Mouse (Mus musculus): ENCODE measurements around the gene Sorl1. TPM values are rescaled to one million over a fixed set of nuclear protein-coding genes. Genes with fewer than 3 reads are reported as not detected.

Gene Sorl1
- polyA plus RNA-seq, 1 experiment = 73.1 TPM

DNA sequence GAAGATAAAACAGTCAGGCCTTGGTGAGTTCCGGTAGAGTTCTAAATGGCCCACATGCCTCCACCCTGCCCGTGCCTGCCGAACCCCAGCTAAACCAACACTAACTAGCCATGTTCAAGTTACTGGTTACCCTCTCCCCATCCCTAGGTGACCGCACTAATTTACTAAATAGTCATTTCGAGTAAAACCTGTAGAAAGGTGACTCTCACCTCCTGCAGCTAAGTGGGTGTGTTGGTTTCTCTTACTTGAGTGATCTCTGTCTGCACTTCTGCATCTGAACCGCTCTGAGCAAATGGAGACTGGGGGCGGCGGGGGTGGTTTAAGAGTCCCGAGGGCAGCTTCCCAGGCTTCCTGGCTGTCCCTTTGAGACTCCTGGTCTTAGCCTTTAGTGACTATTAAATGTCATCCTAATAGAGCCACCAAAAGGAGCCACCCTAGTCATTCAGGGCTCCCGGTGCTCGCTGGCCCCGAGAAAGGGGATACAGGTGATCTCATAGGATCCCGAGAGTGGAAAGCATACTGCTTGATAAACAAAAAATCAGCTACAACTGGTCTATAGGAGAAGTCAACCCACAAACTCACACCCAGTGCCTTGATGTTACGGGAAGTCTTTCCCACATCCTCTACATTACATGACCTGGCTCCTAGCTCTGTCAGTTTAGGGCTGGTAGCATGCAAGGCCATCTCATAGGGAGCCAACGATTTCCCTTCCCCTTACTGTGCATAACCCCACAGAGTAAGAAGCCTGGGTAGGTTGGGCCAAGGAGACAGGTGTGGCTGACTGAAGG is 155.2 kb downstream of the Sorl1 start:
- H3K4me1 ChIP-seq (ENCODE audit: control insufficient read depth, insufficient read depth, low read length) = no peaks in the 10 kb centered on the region; the same call in 1 of the 2 replicates

DNA sequence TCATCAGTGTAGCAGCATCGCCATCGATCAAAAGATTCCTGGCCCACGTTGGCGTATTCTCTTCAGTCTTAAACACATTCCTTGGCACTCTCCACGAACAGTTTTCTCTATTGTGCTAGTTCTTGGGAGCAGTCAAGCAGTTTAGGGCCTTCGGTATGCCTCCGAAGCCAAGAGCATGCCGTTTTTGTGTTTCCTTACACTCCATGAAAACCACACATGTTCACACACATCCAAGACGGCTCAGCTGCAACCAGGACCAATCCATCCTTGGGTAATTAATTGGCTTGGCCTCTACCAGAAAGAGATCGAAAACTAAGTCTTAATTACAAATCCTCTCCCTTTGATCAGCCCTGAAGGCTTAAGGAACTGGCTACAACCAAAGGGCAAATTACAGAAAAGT is 162.8 kb downstream of the Sorl1 start:
- Histone ChIP-seq H3K27ac (ENCODE audit: insufficient read depth, low read length) (no peak overlapping the region), H3K4me1 (ENCODE audit: control insufficient read depth, insufficient read depth, low read length) (no peaks in the 10 kb centered on the region), H3K4me3 (ENCODE audit: insufficient read depth, low read length) (no peak overlapping the region)
- TF ChIP-seq CTCF (IDR thresholded peaks at IDR 0.05; ENCODE audit: extremely low read depth, insufficient read depth, low read length) (no peak), POLR2A (IDR thresholded peaks at IDR 0.05; ENCODE audit: extremely low read depth, insufficient read depth, low read length) (no peak)

More for the DNA sequence above, 155.2 kb downstream of the Sorl1 start:
- no peak overlapping the region for H3K4me3 ChIP-seq (ENCODE audit: insufficient read depth, low read length)
- no peak overlapping the region for H3K27ac ChIP-seq (ENCODE audit: insufficient read depth, low read length)
- TF ChIP-seq POLR2A (IDR thresholded peaks at IDR 0.05; ENCODE audit: extremely low read depth, insufficient read depth, low read length) = no peak
- TF ChIP-seq CTCF (IDR thresholded peaks at IDR 0.05; ENCODE audit: extremely low read depth, insufficient read depth, low read length) = no peak

DNA sequence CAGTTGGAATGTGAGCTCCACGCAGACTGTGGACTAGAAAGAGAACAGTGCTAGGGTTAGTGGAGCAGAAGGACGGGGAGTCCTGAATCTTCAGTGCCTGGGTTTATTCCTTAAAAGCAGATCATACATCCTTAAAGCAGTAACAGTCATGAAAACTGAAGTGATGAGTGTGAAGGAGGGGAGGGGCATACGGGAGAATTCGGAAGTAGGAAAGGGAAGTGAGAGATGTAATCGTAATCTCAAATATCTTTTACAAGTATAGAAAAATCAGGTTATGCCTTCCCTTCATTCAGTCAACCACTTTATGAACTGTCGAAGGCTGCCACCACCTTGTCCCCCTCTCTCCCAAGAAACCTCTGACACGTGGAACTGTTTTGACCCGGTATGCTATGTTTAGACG is 165.8 kb downstream of the Sorl1 start:
- Histone ChIP-seq H3K4me3 (ENCODE audit: insufficient read depth, low read length) (no peak overlapping the region), H3K4me1 (ENCODE audit: control insufficient read depth, insufficient read depth, low read length) (no peaks in the 10 kb centered on the region), H3K27ac (ENCODE audit: insufficient read depth, low read length) (no peak overlapping the region)
- TF ChIP-seq POLR2A (IDR thresholded peaks at IDR 0.05; ENCODE audit: extremely low read depth, insufficient read depth, low read length) (no peak), CTCF (IDR thresholded peaks at IDR 0.05; ENCODE audit: extremely low read depth, insufficient read depth, low read length) (no peak)

- H3K27ac ChIP-seq (ENCODE audit: insufficient read depth, low read length) = no peak overlapping the region
- TF ChIP-seq POLR2A (IDR thresholded peaks at IDR 0.05; ENCODE audit: extremely low read depth, insufficient read depth, low read length) (no peak), CTCF (IDR thresholded peaks at IDR 0.05; ENCODE audit: extremely low read depth, insufficient read depth, low read length) (peak; percentile 64)
- peaks cover 3% of the 10 kb centered on the region for H3K4me1 ChIP-seq (ENCODE audit: control insufficient read depth, insufficient read depth, low read length)
- no peak overlapping the region for H3K4me3 ChIP-seq (ENCODE audit: insufficient read depth, low read length)
Observed at GRCm38 (mm10) chr9:41953486-41953885, 170.6 kb downstream of the Sorl1 start.

DNA sequence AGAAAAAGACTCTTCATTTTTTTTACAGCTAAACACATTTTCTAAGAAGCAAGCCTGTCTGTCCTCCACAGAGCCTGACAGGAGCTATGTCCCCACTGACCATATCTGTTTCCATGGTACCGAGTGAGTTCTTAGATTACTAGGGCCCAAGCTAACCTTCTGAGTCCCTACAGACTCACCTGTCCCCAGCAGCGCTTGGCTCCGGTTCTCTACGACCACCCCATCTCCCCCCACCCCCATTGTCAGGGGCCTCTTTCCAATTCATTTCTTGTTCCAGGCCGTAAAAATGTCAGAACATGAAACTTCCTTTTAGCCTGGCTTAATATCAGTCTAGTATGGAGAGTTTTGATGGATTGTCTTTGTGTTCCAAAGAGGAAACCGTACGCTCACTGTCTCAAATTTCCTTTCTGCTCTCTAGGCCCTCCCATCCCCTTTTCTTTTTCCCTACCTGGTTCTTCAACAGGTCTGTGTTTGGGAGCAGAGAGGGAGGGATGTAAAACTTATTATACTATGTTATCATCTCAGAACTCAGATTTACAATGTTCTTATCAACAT is 171.4 kb downstream of the Sorl1 start:
- peaks cover 3% of the 10 kb centered on the region for H3K4me1 ChIP-seq (ENCODE audit: control insufficient read depth, insufficient read depth, low read length)
- H3K27ac ChIP-seq (ENCODE audit: insufficient read depth, low read length) = no peak overlapping the region
- H3K4me3 ChIP-seq (ENCODE audit: insufficient read depth, low read length) = no peak overlapping the region

GRCm38 (mm10) chr9:41951472-41952129 is 172.5 kb downstream of the Sorl1 start:
- Histone ChIP-seq H3K27ac (ENCODE audit: insufficient read depth, low read length) (no peak overlapping the region), H3K4me1 (ENCODE audit: control insufficient read depth, insufficient read depth, low read length) (peaks cover 3% of the 10 kb centered on the region), H3K4me3 (ENCODE audit: insufficient read depth, low read length) (peak overlapping the region; percentile 32)
- TF ChIP-seq POLR2A (IDR thresholded peaks at IDR 0.05; ENCODE audit: extremely low read depth, insufficient read depth, low read length) (no peak), CTCF (IDR thresholded peaks at IDR 0.05; ENCODE audit: extremely low read depth, insufficient read depth, low read length) (no peak)

More for the DNA sequence above, 171.4 kb downstream of the Sorl1 start:
- no peak for TF ChIP-seq POLR2A (IDR thresholded peaks at IDR 0.05; ENCODE audit: extremely low read depth, insufficient read depth, low read length)
- no peak for TF ChIP-seq CTCF (IDR thresholded peaks at IDR 0.05; ENCODE audit: extremely low read depth, insufficient read depth, low read length)

DNA sequence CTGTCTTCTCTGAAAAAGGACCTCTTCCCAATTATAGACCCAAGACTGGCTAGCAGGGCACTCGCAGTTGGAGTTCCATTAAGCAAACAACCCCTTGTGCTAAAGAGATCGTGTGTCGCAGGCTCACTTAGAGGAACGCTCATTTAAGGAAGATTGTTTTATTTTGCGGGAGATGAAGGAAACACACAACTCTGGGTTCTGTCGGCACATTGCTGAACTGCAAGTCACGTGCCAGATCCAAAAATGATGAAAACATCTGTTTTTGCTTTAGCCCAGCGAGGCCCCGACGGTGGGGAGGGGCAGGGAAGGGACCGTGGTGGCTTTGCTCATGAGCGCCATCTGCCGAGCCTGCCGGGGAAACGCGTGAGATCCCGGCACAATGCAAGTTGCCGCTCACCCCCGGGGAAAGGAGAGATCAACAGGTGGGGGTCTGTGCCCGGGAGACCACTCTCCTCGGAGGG is 173.1 kb downstream of the Sorl1 start:
- Histone ChIP-seq H3K27ac (ENCODE audit: insufficient read depth, low read length) (peak overlapping the region; percentile 92), H3K4me3 (ENCODE audit: insufficient read depth, low read length) (peak overlapping the region; percentile 32), H3K4me1 (ENCODE audit: control insufficient read depth, insufficient read depth, low read length) (peaks cover 3% of the 10 kb centered on the region)
- TF ChIP-seq POLR2A (IDR thresholded peaks at IDR 0.05; ENCODE audit: extremely low read depth, insufficient read depth, low read length) (peak; percentile 33; the same call in 1 of the 2 replicates), CTCF (IDR thresholded peaks at IDR 0.05; ENCODE audit: extremely low read depth, insufficient read depth, low read length) (peak; percentile 74)

- TF ChIP-seq POLR2A (IDR thresholded peaks at IDR 0.05; ENCODE audit: extremely low read depth, insufficient read depth, low read length) (no peak), CTCF (IDR thresholded peaks at IDR 0.05; ENCODE audit: extremely low read depth, insufficient read depth, low read length) (peak; percentile 54)
- Histone ChIP-seq H3K27ac (ENCODE audit: insufficient read depth, low read length) (peak overlapping the region; percentile 92), H3K4me1 (ENCODE audit: control insufficient read depth, insufficient read depth, low read length) (peaks cover 3% of the 10 kb centered on the region), H3K4me3 (ENCODE audit: insufficient read depth, low read length) (peak overlapping the region; percentile 32)
Observed at GRCm38 (mm10) chr9:41950109-41950990, 173.7 kb downstream of the Sorl1 start.

GRCm38 (mm10) chr9:41949476-41949875 is 174.6 kb downstream of the Sorl1 start:
- Histone ChIP-seq H3K4me1 (ENCODE audit: control insufficient read depth, insufficient read depth, low read length) (peaks cover 3% of the 10 kb centered on the region), H3K4me3 (ENCODE audit: insufficient read depth, low read length) (no peak overlapping the region), H3K27ac (ENCODE audit: insufficient read depth, low read length) (0 out of 2 replicates have a peak overlapping the region, but pooled peaks have one; percentile 20)
- TF ChIP-seq POLR2A (IDR thresholded peaks at IDR 0.05; ENCODE audit: extremely low read depth, insufficient read depth, low read length) = no peak
- TF ChIP-seq CTCF (IDR thresholded peaks at IDR 0.05; ENCODE audit: extremely low read depth, insufficient read depth, low read length) = no peak
